In genomic region chr2:125252275-125252674, GRCm38 (mm10) we compare ENCODE assay signal across 9 mouse cellular contexts. TPM values are rescaled to one million over a fixed set of nuclear protein-coding genes. Genes with fewer than 3 reads are reported as not detected.
A peak's percentile ranks its signal among the peaks of the same experiment; 100 is the strongest.
DNase-seq lines count a peak whose midpoint lies in the region; ATAC-seq and TF ChIP-seq lines count a peak whose summit lies in the region.
"Had no signal": no experiment of that assay in that cellular context is flagged by ENCODE, and none has a peak within 500 bp of the region (broad histone marks: within the 10 kb centered on the region; RNA-seq: fewer than 3 reads in every experiment).

No protein-coding gene starts in this region.

- no peak overlapping the region for H3K4me3 ChIP-seq in MEL (ENCODE audit: control insufficient read depth in 1 of 2, insufficient read depth in 1 of 2, low read depth in 2 of 2, low read length in 2 of 2)
- no peak overlapping the region for H3K4me3 ChIP-seq in liver, embryonic 14.5 days (ENCODE audit: insufficient read depth in 1 of 2, low read depth in 2 of 2, low read length in 2 of 2)
- no peak overlapping the region for H3K4me3 ChIP-seq in spleen, adult 2 months (ENCODE audit: extremely low read depth, insufficient read depth, insufficient read length)
- no peak overlapping the region for H3K4me3 ChIP-seq in forebrain, embryonic 13.5 days
- H3K4me3 ChIP-seq: limb, embryonic 15.5 days had no signal

- H3K4me1 ChIP-seq in MEL (ENCODE audit: control insufficient read depth in 1 of 2, insufficient read depth in 2 of 2, low read length in 2 of 2) = peaks cover 0 to 14% of the 10 kb centered on the region in 2 experiments; a peak in 2 of 4 replicates
- H3K4me1 ChIP-seq in liver, embryonic 14.5 days (replicated peaks; ENCODE audit: control insufficient read depth in 2 of 2, insufficient read depth in 2 of 2, low read length in 1 of 2) = peaks cover 6 to 14% of the 10 kb centered on the region in 2 experiments
- H3K4me1 ChIP-seq in spleen, adult 2 months (ENCODE audit: control insufficient read depth, insufficient read depth, insufficient read length) = peaks cover 5% of the 10 kb centered on the region; the same call in 1 of the 2 replicates
- H3K4me1 ChIP-seq in forebrain, embryonic 13.5 days = peaks cover 23% of the 10 kb centered on the region

- no peaks in the 10 kb centered on the region for H3K9me3 ChIP-seq in MEL (replicated peaks; ENCODE audit: insufficient read depth, low read length)
- no peaks in the 10 kb centered on the region for H3K9me3 ChIP-seq in liver, embryonic 14.5 days (ENCODE audit: control insufficient read depth, low read length)
- H3K9me3 ChIP-seq in forebrain, embryonic 13.5 days (replicated peaks) = 0 out of 2 replicates have a peak, but pooled peaks cover 4% of the 10 kb centered on the region
- H3K9me3 ChIP-seq: limb, embryonic 15.5 days had no signal

- TF ChIP-seq CTCF in MEL (IDR thresholded peaks at IDR 0.05 in 2 of 3, conservative IDR thresholded peaks at IDR 0.05 in 1 of 3; ENCODE audit: control insufficient read depth in 1 of 3, insufficient read depth in 1 of 3, low read depth in 2 of 3, low read length in 3 of 3, poor library complexity in 1 of 3, severe bottlenecking in 1 of 3) = peak; percentile 43 to 64 (median 51); a peak in 5 of 6 replicates
- TF ChIP-seq CTCF in liver, embryonic 14.5 days (IDR thresholded peaks at IDR 0.05; ENCODE audit: low read depth) = peak; percentile 64
- TF ChIP-seq CTCF in spleen, adult 2 months (IDR thresholded peaks at IDR 0.05; ENCODE audit: extremely low read depth, insufficient read depth, insufficient read length, insufficient replicate concordance) = peak; percentile 24; the same call in 1 of the 2 replicates

- H3K27ac ChIP-seq in MEL (ENCODE audit: control insufficient read depth, low read depth, low read length) = no peak overlapping the region
- no peak overlapping the region for H3K27ac ChIP-seq in liver, embryonic 14.5 days
- no peak overlapping the region for H3K27ac ChIP-seq in spleen, adult 2 months (ENCODE audit: insufficient read depth, low read length)
- H3K27ac ChIP-seq in forebrain, embryonic 13.5 days = no peak overlapping the region
- H3K27ac ChIP-seq: limb, embryonic 15.5 days had no signal

- TF ChIP-seq RAD21 in MEL (IDR thresholded peaks at IDR 0.05; ENCODE audit: low read depth, low read length) = no peak

- no peaks in the 10 kb centered on the region for H3K27me3 ChIP-seq in MEL (ENCODE audit: control insufficient read depth in 1 of 2, insufficient read depth in 2 of 2, low read length in 2 of 2)
- no peaks in the 10 kb centered on the region for H3K27me3 ChIP-seq in liver, embryonic 14.5 days (ENCODE audit: control insufficient read depth, insufficient read depth, low read length)
- no peaks in the 10 kb centered on the region for H3K27me3 ChIP-seq in spleen, adult 2 months (ENCODE audit: control insufficient read depth, insufficient read depth, low read length)
- no peaks in the 10 kb centered on the region for H3K27me3 ChIP-seq in forebrain, embryonic 13.5 days
- H3K27me3 ChIP-seq: limb, embryonic 15.5 days had no signal

- no peak overlapping the region for H3K4me2 ChIP-seq in liver, embryonic 14.5 days (ENCODE audit: low read depth)
- no peak overlapping the region for H3K4me2 ChIP-seq in forebrain, embryonic 13.5 days
- H3K4me2 ChIP-seq: limb, embryonic 15.5 days had no signal

- no peak for ATAC-seq in liver, embryonic 14.5 days (ENCODE audit: insufficient read depth)
- no peak for ATAC-seq in forebrain, embryonic 13.5 days

- H3K79me2 ChIP-seq in MEL (ENCODE audit: control insufficient read depth, insufficient read depth, low read length, poor library complexity) = peaks cover 58% of the 10 kb centered on the region

- DNase-seq in layer of hippocampus, adult 11-12 months (ENCODE audit: low spot score) = peak; percentile 35
- no peak for DNase-seq in layer of hippocampus, postnatal 36 days
- peak; percentile 71 for DNase-seq in MEL (ENCODE audit: low read depth, low spot score)
- DNase-seq in brain, adult 2 months (ENCODE audit: low read depth, low spot score) = peak; percentile 72
- DNase-seq in frontal cortex, postnatal 36 days (ENCODE audit: low spot score in 2 of 2) = peak; percentile 11 to 59
- DNase-seq in liver, embryonic 14.5 days (ENCODE audit: low read depth in 3 of 3, low spot score in 3 of 3) = no peak
- DNase-seq in spleen, adult 2 months (ENCODE audit: low read depth in 1 of 2, low spot score in 2 of 2) = peak; percentile 29 to 53

- TF ChIP-seq EP300 in MEL (IDR thresholded peaks at IDR 0.05; ENCODE audit: low read depth in 1 of 2, low read length in 2 of 2) = no peak
- no peak for TF ChIP-seq EP300 in liver, embryonic 14.5 days (IDR thresholded peaks at IDR 0.05; ENCODE audit: low read depth)

- TF ChIP-seq POLR2A in MEL (IDR thresholded peaks at IDR 0.05; ENCODE audit: control insufficient read depth in 1 of 2, insufficient read depth in 1 of 2, low read depth in 1 of 2, low read length in 2 of 2, poor library complexity in 1 of 2) = 0 out of 4 replicates have a peak, but pooled peaks of 1 of the 2 experiments have one; percentile 37
- no peak for TF ChIP-seq POLR2A in spleen, adult 2 months (IDR thresholded peaks at IDR 0.05; ENCODE audit: low read depth, low read length)

- peaks cover 42 to 51% of the 10 kb centered on the region in 2 experiments for H3K36me3 ChIP-seq in MEL (ENCODE audit: control insufficient read depth in 1 of 2, insufficient read depth in 2 of 2, low read length in 2 of 2)
- H3K36me3 ChIP-seq in liver, embryonic 14.5 days (replicated peaks; ENCODE audit: control insufficient read depth, insufficient read depth, low read depth) = peaks cover 75% of the 10 kb centered on the region
- peaks cover 7% of the 10 kb centered on the region for H3K36me3 ChIP-seq in spleen, adult 2 months (ENCODE audit: control insufficient read depth, insufficient read depth, low read length)
- H3K36me3 ChIP-seq in forebrain, embryonic 13.5 days (ENCODE audit: poor library complexity, severe bottlenecking) = peaks cover 64% of the 10 kb centered on the region

- H3K9ac ChIP-seq in MEL (ENCODE audit: control insufficient read depth, low read depth, low read length, poor library complexity, severe bottlenecking) = no peak overlapping the region
- no peak overlapping the region for H3K9ac ChIP-seq in liver, embryonic 14.5 days (replicated peaks)
- H3K9ac ChIP-seq in forebrain, embryonic 13.5 days = no peak overlapping the region
- H3K9ac ChIP-seq: limb, embryonic 15.5 days had no signal

- WGBS in liver, embryonic 14.5 days (ENCODE audit: insufficient replicate concordance) = 64% methylated on average over 2 of the region's 2 CpGs
- WGBS in spleen, adult 2 months = 62% methylated on average over 2 of the region's 2 CpGs
- WGBS in forebrain, embryonic 13.5 days = 79% methylated on average over 2 of the region's 2 CpGs

TF ChIP-seq in MEL, 35 proteins besides CTCF, POLR2A, EP300 and RAD21:
- TF ChIP-seq ZNF384 (IDR thresholded peaks at IDR 0.05; ENCODE audit: low read depth, low read length) (no peak), ZC3H11A (IDR thresholded peaks at IDR 0.05; ENCODE audit: low read depth, low read length) (no peak), SMC3 (IDR thresholded peaks at IDR 0.05; ENCODE audit: low read depth, low read length) (peak; percentile 23), MAZ (IDR thresholded peaks at IDR 0.05; ENCODE audit: low read depth, low read length) (0 out of 2 replicates have a peak, but pooled peaks have one; percentile 39), RCOR1 (IDR thresholded peaks at IDR 0.05; ENCODE audit: low read depth, low read length) (no peak), MYC (IDR thresholded peaks at IDR 0.05; ENCODE audit: low read depth, low read length) (0 out of 2 replicates have a peak, but pooled peaks have one; percentile 18), GATA1 (IDR thresholded peaks at IDR 0.05; ENCODE audit: low read depth, low read length) (0 out of 2 replicates have a peak, but pooled peaks have one; percentile 15), TCF12 (IDR thresholded peaks at IDR 0.05; ENCODE audit: low read depth, low read length) (no peak), SIN3A (IDR thresholded peaks at IDR 0.05; ENCODE audit: low read length) (peak; percentile 40), USF2 (IDR thresholded peaks at IDR 0.05; ENCODE audit: borderline replicate concordance in 1 of 2, insufficient read depth in 1 of 2, low read depth in 1 of 2, low read length in 2 of 2) (no peak), NELFE (IDR thresholded peaks at IDR 0.05; ENCODE audit: low read depth, low read length) (no peak), ETS1 (IDR thresholded peaks at IDR 0.05; ENCODE audit: low read depth, low read length) (no peak), TBP (IDR thresholded peaks at IDR 0.05; ENCODE audit: low read depth, low read length) (no peak)

RNA-seq across cellular contexts. Expression of gene Dut, which starts 5.3 kb away (rescaled TPM):
- total RNA-seq in layer of hippocampus, postnatal 36 days (2021) = 10 to 100 TPM; 28.8 to 32.2 TPM
- 276 and 325 TPM in 2 replicates for total RNA-seq in MEL (2012; rRNA removed)
- polyA plus RNA-seq in MEL (2012; ENCODE audit: insufficient read depth in 1 of 2, insufficient read length in 2 of 2, low read depth in 1 of 2, low replicate concordance in 2 of 2, missing spikeins in 1 of 2) = 100 to 1,000 TPM; 146 to 331 TPM
- polyA plus RNA-seq in liver, embryonic 14.5 days (2012; rRNA removed) = 50.9 and 89.0 TPM in 2 replicates
- 138 and 154 TPM in 2 replicates for polyA plus RNA-seq in liver, embryonic 14.5 days (2014; fragmentation: Nextera tagmentation; extraction: Ambion mirVana)
- polyA plus RNA-seq in spleen, adult 2 months (2012; rRNA removed) = 14.3 and 32.4 TPM in 2 replicates
- 188 and 199 TPM in 2 replicates for polyA plus RNA-seq in forebrain, embryonic 13.5 days (2015; fragmentation: Nextera tagmentation; extraction: Ambion mirVana)

Comparison
In these comparisons a context has a peak if more than half of its experiments do, and no peak if none do; other contexts are left out.
1. DNase-seq: peak in layer of hippocampus, adult 11-12 months (single experiment), MEL (single experiment), brain, adult 2 months (single experiment), frontal cortex, postnatal 36 days (2 of 2) and spleen, adult 2 months (2 of 2); none in layer of hippocampus, postnatal 36 days (0 of 2) and liver, embryonic 14.5 days (0 of 3).
2. Peak in every context shown above with its lines, with median percentiles within 50 percentile points of each other: CTCF ChIP-seq.